Mouse (Mus musculus) heart, adult 2 months (tissue): ENCODE measurements around the gene Trim9.

Experiments
- CTCF ChIP-seq: fragments of 200-600 bp; IDR thresholded peaks from 2 replicates; pipeline ENCODE4 v1.8.1; 2022; ENCODE audit warnings: antibody characterized with exemption, mild to moderate bottlenecking, moderate library complexity
- EP300 ChIP-seq: fragments of 200-500 bp; IDR thresholded peaks from 2 replicates; pipeline ENCODE4 v1.6.1; 2011; ENCODE audit warnings: low read depth, low read length, control low read depth; ENCODE audit not compliant: insufficient read depth
- POLR2A ChIP-seq: fragments of 200-500 bp; IDR thresholded peaks from 2 replicates; pipeline ENCODE4 v1.6.1; 2011; ENCODE audit warnings: mild to moderate bottlenecking, low read depth, low read length, control low read depth; ENCODE audit not compliant: insufficient read depth

- no peak for TF ChIP-seq POLR2A
- TF ChIP-seq EP300, result no peak
- TF ChIP-seq CTCF, result no peak
These were observed 54.1 kb downstream of the Trim9 start for GRCm38 (mm10) chr12:70293165-70293926.
